Comparison of ENCODE assay signal across 27 mouse cellular contexts in genomic region chr7:113035751-113036150, GRCm38 (mm10).
DNase-seq lines count a peak whose midpoint lies in the region; ATAC-seq and TF ChIP-seq lines count a peak whose summit lies in the region.
"Had no signal": no experiment of that assay in that cellular context is flagged by ENCODE, and none has a peak within 500 bp of the region (broad histone marks: within the 10 kb centered on the region; RNA-seq: fewer than 3 reads in every experiment).

No protein-coding gene starts in this region.

- no peak overlapping the region for H3K27ac ChIP-seq in ES-Bruce4 (ENCODE audit: insufficient read depth, low read length)
- H3K27ac ChIP-seq in midbrain, embryonic 13.5 days = no peak overlapping the region

- H3K36me3 ChIP-seq in ES-Bruce4 (ENCODE audit: control insufficient read depth, insufficient read depth, low read length, poor library complexity, severe bottlenecking) = no peaks in the 10 kb centered on the region
- H3K36me3 ChIP-seq in midbrain, embryonic 13.5 days = no peaks in the 10 kb centered on the region
- H3K36me3 ChIP-seq: G1E had no signal

- H3K4me3 ChIP-seq in ES-Bruce4 (ENCODE audit: low read depth, low read length) = no peak overlapping the region
- H3K4me3 ChIP-seq in midbrain, embryonic 13.5 days (replicated peaks) = no peak overlapping the region

- H3K9me3 ChIP-seq in ES-Bruce4 (replicated peaks; ENCODE audit: control insufficient read depth, insufficient read depth, low read length, poor library complexity, severe bottlenecking) = no peaks in the 10 kb centered on the region
- H3K9me3 ChIP-seq in midbrain, embryonic 13.5 days = no peaks in the 10 kb centered on the region

- no peak overlapping the region for H3K9ac ChIP-seq in ES-Bruce4 (ENCODE audit: low read depth, poor library complexity, severe bottlenecking)
- no peak overlapping the region for H3K9ac ChIP-seq in midbrain, embryonic 13.5 days (replicated peaks)

- no peaks in the 10 kb centered on the region for H3K27me3 ChIP-seq in ES-Bruce4 (ENCODE audit: control insufficient read depth, insufficient read depth, low read length, poor library complexity, severe bottlenecking)
- H3K27me3 ChIP-seq in midbrain, embryonic 13.5 days = no peaks in the 10 kb centered on the region
- H3K27me3 ChIP-seq: CH12.LX, Patski had no signal

- DNase-seq in ES-CJ7 (ENCODE audit: low read depth, low spot score) (peak; percentile 77), R1 (ENCODE audit: low read depth, low spot score) (peak; percentile 81), ZHBTc4 (ENCODE audit: low read depth, low spot score) (peak; percentile 67)
- no peak for DNase-seq in layer of hippocampus, postnatal 25 days (ENCODE audit: extremely low spot score in 1 of 2, low spot score in 1 of 2)
- no peak for DNase-seq in lung, postnatal 25 days (ENCODE audit: low spot score)
- DNase-seq in Muller cell, postnatal 12 days (ENCODE audit: inconsistent ontology term) = no peak
- DNase-seq: adrenal gland, adult 2 months; adrenal gland, adult 8-10 months; adrenal gland, postnatal 10 days; adrenal gland, postnatal 14 days; adrenal gland, postnatal 25 days; adrenal gland, postnatal 36 days; B cell, adult 2 months; cerebellum, adult 11 months; cerebellum, adult 11-12 months; cerebellum, adult 18-20 months; cerebellum, adult 2 months; cerebellum, adult 8-10 months; cerebellum, adult 9-10 months; cerebellum, adult 9-11 months had no signal

- no peak for ATAC-seq in midbrain, embryonic 13.5 days
- ATAC-seq: activated CD4-positive, CD25-positive, alpha-beta regulatory T cell, adult 4 months; CD4-positive, CD25-positive, alpha-beta regulatory T cell, adult 4 months; Patski had no signal

- H3K4me1 ChIP-seq in ES-Bruce4 (ENCODE audit: control insufficient read depth, insufficient read depth, low read length) = peaks cover 9% of the 10 kb centered on the region
- no peaks in the 10 kb centered on the region for H3K4me1 ChIP-seq in midbrain, embryonic 13.5 days (replicated peaks)

- 0 out of 2 replicates have a peak, but pooled peaks have one; percentile 9 for TF ChIP-seq EP300 in ES-Bruce4 (IDR thresholded peaks at IDR 0.05; ENCODE audit: insufficient read depth, low read depth, low read length)

- no peak for TF ChIP-seq POLR2A in ES-Bruce4 (IDR thresholded peaks at IDR 0.05; ENCODE audit: insufficient read depth, low read length)

- 88% methylated on average over 4 of the region's 4 CpGs for WGBS in midbrain, embryonic 13.5 days

- no peak overlapping the region for H3K4me2 ChIP-seq in midbrain, embryonic 13.5 days (replicated peaks)

- TF ChIP-seq CTCF in ES-Bruce4 (IDR thresholded peaks at IDR 0.05; ENCODE audit: low read depth, low read length) = no peak

Comparison
In these comparisons a context has a peak if more than half of its experiments do, and no peak if none do; other contexts are left out.
1. DNase-seq: peak in ES-CJ7 (single experiment), R1 (single experiment) and ZHBTc4 (single experiment); none in layer of hippocampus, postnatal 25 days (0 of 2), lung, postnatal 25 days (single experiment) and Muller cell, postnatal 12 days (single experiment).